In genomic region chr3:95117751-95118150, GRCm38 (mm10) we compare ENCODE assay signal across 14 mouse cellular contexts. TPM values are rescaled to one million over a fixed set of nuclear protein-coding genes. Genes with fewer than 3 reads are reported as not detected.
"Had no signal": no experiment of that assay in that cellular context is flagged by ENCODE, and none has a peak within 500 bp of the region (broad histone marks: within the 10 kb centered on the region; RNA-seq: fewer than 3 reads in every experiment).

No protein-coding gene starts in this region.

- H3K27me3 ChIP-seq: limb, embryonic 13.5 days; midbrain, embryonic 13.5 days; neural tube, embryonic 12.5 days had no signal

- ATAC-seq: midbrain, embryonic 13.5 days had no signal

- H3K4me2 ChIP-seq: limb, embryonic 13.5 days; midbrain, embryonic 13.5 days; neural tube, embryonic 12.5 days had no signal

- H3K27ac ChIP-seq: limb, embryonic 13.5 days; liver, embryonic 14.5 days; midbrain, embryonic 13.5 days; neural tube, embryonic 12.5 days had no signal

- H3K4me3 ChIP-seq: limb, embryonic 13.5 days; midbrain, embryonic 13.5 days; neural tube, embryonic 12.5 days had no signal

- H3K4me1 ChIP-seq: neural tube, embryonic 12.5 days had no signal

- H3K9me3 ChIP-seq: limb, embryonic 13.5 days; midbrain, embryonic 13.5 days; neural tube, embryonic 12.5 days had no signal

- DNase-seq: kidney, adult 2 months; kidney, postnatal 25 days; layer of hippocampus, adult 9-11 months; left cerebral cortex, postnatal 4 days; lung, adult 18-20 months; lung, postnatal 4 days; retina, postnatal 1 day; right cerebral cortex, postnatal 4 days; thymus, postnatal 4 days had no signal

- H3K9ac ChIP-seq: limb, embryonic 13.5 days; liver, embryonic 14.5 days; midbrain, embryonic 13.5 days; neural tube, embryonic 12.5 days had no signal

RNA-seq across cellular contexts. Expression of gene Tmod4, which starts 6.5 kb away (rescaled TPM):
- polyA plus RNA-seq: liver, adult 2 months had no signal
